Mouse (Mus musculus) heart, adult 2 months (tissue): Measurements from ENCODE around the gene Herc6.

Experiments
- CTCF ChIP-seq: fragments of 200-600 bp; IDR thresholded peaks from 2 replicates; pipeline ENCODE4 v1.8.1; 2022; ENCODE audit warnings: antibody characterized with exemption, mild to moderate bottlenecking, moderate library complexity
- EP300 ChIP-seq: fragments of 200-500 bp; IDR thresholded peaks from 2 replicates; pipeline ENCODE4 v1.6.1; 2011; ENCODE audit warnings: low read depth, low read length, control low read depth; ENCODE audit not compliant: insufficient read depth

- TF ChIP-seq CTCF (0 out of 2 replicates have a peak, but pooled peaks have one; percentile 7), EP300 (no peak)
Observed at GRCm38 (mm10) chr6:57531011-57531410, 49.8 kb upstream of the Herc6 start.
